Mouse (Mus musculus) heart, adult 8-10 months (tissue): ENCODE measurements around the gene Fgf15. TPM values are rescaled to one million over a fixed set of nuclear protein-coding genes. Genes with fewer than 3 reads are reported as not detected.
"Not testable (repeated sequence)": the region's sequence is repeated elsewhere in the genome, so short reads cannot be mapped to it uniquely, and the experiment has no call there.

ENCODE experiments used
- DNase-seq: peaks from one replicate; pipeline ENCODE4 v3.0.0; 2022; ENCODE audit warnings: low spot score
- total RNA-seq, 4 experiments: library from RNA; stranded (reverse); gene quantifications; 2 replicates each; pipeline ENCODE4 v1.2.4; 2022

The Fgf15 gene
- total RNA-seq, 4 experiments from 2014 or later, result not detected

DNA sequence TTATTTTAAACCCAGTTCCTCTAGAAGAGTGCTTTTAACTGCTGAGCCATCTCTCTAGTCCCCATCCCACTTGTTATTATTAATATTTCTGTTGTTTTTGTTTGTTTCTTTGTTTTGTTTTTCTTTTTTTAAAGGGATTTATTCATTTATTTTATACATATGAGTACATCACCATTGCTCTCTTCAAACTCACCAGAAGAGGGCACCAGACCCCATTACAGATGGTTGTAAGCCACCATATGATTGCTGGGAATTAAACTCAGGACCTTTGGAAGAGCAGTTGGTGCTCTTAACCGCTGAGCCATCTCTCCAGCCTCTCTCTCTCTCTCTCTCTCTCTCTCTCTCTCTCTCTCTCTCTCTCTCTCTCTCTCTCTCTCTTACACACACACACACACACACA lies 5.7 kb upstream of the Fgf15 start:
- not testable (repeated sequence) for DNase-seq

DNA sequence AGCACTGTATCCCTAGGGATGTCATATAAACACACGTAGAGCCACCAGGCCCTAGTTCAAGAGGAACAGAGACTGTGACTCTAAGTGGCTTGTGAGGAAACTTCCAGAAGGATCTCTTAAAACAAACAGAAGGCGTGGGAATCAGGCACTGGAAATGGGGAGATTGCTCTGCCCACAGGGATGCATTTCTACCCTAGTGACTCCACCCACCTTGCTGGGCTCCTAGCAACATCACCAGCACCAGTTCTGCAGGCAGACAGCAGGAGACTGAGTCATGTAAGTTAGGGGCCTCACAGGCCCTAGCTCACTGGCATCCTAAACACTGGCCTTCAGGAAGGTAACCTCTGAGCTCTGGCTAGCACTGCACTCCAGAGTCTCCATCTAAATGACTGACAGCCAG lies 4.5 kb upstream of the Fgf15 start:
- no peak for DNase-seq

DNA sequence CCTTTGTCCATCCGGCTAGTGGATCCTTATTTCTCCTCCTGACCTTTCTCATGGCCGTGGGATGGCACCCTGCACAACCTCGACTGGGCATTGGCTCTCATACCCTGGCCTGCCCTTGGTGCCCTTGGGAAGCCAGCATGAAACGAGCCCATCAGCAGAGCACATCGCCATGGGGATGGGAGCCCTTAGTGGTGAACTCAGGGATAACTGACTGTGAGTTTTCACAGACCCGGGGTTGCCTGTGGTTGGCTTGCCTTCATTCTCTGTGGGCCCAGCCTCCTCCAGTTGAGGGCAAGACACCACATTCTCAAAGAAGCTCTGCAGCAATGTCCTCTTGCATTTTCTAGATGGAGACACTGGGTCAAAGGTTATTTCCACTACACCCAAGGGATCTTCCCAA lies 4.0 kb upstream of the Fgf15 start:
- DNase-seq, result no peak

DNA sequence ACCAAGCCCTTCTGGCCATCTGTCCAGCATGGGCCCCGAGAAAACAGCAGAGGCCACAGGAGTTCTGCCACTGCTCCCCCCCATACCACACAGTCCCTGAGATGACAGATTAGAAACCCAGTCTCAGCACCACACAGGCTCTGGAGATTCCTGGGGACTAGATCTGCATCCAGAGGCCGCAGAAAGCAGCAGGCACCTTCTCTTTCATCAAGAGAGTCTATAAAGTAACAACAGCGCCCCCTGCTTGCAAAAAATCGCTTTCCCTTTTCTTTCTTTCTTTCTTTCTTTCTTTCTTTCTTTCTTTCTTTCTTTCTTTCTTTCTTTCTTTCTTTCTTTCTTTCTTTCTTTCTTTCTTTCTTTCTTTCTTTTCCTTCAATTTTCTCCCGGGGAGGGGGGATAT lies 2.1 kb upstream of the Fgf15 start:
- DNase-seq, result no peak

DNA sequence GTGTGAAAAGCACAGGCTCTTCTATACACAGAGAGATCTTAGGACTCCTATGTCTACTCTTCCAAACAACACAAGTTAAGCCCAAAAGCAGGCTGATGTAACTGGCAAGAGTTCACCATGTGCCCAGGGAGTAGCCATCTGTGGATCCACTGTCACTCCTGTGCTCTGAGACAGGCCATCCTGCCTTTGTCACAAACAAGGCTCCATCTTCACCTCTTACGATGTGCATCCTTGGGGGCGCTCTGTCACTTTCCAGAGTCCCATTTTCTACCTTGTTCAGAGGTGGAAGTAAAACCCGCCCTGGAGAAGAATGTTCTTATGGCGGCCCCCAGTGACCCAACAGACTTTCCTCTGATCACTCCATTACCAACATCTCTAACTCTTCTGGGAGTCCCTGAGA lies 1.6 kb upstream of the Fgf15 start:
- DNase-seq, result no peak

DNA sequence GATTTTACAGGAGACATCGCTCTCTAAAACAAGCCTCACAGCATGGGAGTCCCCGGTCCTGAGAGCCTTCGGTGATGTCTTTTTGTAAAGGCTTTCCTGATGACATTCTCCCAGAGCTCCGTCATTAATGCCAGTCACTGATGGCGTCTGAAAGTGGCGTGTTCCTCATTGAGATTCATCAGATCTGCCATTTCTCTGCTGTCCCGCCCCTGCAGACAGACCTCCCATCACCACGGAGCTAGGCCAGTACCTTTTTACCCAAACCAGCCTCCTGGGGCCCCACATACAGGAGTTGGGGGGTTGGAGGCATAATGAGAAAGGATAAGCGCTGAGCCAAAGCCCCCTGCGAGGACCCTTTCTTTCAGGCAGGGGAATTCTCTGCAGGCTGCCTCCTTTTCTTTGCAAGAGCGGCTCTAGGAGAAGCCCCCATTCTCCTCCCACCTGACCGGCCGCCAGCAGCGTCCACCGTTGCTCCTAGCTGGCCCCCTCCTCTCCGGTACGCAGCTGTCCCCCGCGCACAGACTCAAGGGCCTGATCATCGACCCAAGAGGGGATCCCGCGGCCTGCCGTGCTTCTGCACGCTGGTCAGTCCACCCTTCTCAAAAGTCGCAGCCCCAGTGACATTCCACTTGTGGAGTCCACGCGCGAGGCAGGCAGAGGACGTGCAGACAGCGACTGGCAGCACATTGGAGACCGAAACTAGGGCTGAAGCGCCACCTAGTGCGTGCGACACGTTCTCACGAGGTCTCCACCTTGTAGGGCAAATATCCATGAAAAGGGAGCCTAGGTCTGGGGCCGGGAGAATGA lies 823 bp upstream of the Fgf15 start:
- peak; percentile 58 for DNase-seq

DNA sequence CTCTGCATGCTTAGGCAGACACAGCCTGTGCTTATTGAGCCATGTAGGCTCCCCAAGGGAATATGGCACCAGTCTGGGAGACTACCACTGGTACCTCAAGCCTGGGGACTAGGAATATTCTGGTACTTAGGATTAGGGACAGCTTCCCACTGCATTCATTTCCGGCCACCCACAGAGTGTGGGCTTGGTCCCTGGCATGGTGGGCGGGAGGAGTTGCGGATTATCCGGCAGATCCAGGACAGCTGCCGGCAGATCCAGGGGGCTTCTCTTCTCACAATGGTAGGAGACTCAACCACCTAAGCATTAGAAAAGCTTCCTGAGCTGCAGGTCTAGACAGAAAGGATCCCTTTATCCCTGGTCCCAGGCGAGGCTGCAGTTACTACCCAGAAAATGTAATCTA lies 2.2 kb downstream of the Fgf15 start:
- no peak for DNase-seq

DNA sequence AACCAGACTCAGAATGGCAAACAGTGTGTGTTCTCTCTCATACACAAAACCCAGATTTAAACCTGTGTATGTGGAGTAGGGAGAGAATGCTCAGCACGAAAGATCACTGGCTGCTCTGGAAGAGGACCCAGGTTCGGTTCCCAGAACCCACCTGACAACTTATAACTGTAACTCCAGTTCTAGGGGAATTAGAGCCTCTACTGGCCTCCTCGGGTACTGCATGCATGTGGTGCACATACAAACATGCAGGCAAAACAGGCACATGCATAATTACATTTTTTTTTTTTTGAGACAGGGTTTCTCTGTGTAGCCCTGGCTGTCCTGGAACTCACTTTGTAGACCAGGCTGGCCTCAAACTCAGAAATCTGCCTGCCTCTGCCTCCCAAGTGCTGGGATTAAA lies 9.2 kb downstream of the Fgf15 start:
- not testable (repeated sequence) for DNase-seq

DNA sequence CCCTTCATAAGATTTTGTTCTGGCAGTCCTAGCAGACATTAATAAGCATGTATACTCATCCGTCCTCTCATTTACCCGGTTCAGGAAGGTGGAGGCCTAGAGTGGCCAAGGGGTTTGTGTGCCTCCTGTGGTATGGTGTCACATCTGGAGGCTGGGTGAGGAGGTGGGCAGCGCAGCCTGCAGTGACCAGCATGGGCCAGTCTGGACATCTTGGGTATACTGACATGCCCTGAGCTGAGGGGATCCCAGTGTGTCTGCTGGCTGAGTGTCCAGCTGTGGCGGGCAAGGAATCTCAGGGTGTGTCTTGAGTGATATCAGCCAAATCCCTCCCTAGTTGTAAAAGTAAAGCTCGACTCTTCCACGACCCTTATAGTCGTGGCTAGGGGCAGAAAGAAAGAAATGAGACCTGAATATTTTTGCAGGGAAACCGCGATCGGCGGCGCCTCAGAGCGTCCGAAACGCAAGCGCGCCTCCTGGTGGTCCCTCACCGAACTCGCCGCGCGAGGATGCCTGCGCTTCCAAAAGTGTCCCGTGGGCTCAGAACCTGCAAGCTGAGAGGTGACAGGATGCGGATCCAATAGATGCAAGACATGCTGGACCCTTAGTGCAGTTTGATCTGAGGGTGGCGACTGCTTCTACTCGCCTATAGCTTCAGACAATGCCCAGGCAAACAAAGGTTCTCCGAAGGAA lies 10.5 kb downstream of the Fgf15 start:
- no peak for DNase-seq

DNA sequence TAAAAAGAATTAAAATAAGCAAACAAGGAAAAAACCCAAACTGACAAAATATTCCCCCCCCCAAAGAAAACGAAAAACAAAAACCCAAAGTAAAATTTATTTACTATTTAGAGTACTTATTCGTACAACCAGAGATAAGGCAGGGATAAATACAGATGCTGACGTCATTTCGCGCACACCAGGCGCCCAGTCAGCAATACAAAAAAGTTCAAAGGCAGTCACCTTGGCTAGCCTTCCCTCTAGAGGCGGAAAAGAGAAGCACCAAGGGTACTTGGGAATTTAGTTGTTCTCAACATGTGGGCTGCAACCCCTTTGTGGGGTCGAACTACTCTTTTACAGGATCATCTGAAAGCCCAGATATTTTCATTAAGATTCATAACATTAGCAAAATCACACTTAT lies 11.5 kb downstream of the Fgf15 start:
- no peak for DNase-seq

DNA sequence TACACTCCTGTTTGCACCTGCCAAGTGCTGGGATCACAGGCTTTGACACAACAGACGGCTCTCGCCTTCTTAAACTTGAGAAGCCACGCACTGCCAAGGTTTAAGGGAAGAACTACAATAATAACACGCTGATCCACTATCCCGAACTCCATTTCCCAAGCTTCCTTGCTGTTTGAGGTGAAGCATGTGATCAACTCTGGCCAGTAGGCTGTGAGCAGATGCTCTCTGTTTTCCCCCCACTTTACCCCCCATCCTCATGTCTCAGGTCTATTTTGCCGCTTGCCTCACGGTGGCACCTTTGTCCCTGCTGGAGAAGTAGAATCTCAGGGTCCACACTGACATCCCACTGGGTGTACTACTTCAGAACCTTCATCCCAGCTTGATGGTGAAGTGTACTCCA lies 12.4 kb downstream of the Fgf15 start:
- no peak for DNase-seq

DNA sequence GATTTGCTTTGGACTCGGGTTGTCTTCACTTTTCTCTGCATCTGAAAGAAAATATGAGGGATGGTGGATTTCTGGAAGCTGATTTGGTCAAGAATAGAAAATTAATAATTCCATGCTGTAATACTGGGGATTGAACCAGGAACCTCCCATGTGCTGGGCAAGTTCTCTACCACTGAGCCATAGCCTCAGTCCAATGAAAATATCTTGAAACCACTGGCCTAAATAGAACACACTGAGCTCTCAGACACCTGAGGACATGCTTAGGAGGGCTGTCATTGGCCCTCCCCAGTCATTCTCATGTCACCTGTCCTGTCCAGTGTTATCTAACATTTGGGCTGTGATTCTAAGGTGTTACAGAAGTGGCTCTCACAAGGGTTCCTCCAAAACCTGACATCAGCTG lies 14.8 kb downstream of the Fgf15 start:
- no peak for DNase-seq

DNA sequence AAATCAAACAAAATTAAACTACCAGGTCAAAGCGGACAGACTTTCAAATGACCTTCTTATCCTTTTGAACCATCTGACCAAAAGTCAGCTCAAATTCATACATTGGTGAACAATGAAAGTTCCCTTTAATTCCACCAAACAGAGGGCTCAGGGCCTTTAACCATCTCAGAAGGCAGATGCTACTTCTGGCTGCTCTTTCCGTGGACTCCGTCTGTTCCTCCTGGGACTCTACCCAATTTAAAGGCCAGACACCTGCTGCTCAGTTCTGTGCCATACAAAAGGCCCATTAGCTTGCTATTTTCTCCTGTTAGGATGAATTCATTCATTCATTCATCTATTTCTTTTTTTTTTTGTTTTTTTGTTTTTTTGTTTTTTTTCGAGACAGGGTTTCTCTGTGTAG lies 16.6 kb downstream of the Fgf15 start:
- no peak for DNase-seq

DNA sequence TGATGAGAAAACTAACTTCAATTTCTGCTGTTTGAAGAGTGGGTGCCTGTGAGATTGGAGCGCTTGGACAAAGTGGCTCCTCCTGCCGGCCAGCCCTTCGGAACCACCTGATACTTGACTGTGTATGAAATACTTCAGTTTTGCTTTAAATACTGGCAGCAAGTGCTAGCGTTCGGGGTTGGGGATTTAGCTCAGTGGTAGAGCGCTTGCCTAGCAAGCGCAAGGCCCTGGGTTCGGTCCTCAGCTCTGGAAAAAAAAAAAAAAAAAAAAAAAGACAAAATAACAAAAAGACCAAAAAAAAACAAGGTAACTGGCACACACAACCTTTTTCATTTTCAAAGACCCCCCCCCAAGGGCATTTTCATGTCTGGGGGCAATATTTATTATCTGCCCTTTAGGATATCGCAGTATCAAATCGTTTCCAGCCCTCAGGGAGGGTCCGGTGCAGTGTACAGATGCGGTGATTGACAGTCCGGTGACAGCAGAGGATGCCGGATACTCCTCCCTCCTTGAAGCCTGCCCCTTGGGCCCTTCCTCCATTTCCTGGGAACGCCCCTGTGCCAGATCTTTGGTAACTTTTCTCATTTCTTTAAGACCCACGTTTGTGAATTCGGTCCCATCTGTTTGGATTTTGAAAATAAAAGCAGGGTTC lies 18.1 kb downstream of the Fgf15 start:
- no peak for DNase-seq

DNA sequence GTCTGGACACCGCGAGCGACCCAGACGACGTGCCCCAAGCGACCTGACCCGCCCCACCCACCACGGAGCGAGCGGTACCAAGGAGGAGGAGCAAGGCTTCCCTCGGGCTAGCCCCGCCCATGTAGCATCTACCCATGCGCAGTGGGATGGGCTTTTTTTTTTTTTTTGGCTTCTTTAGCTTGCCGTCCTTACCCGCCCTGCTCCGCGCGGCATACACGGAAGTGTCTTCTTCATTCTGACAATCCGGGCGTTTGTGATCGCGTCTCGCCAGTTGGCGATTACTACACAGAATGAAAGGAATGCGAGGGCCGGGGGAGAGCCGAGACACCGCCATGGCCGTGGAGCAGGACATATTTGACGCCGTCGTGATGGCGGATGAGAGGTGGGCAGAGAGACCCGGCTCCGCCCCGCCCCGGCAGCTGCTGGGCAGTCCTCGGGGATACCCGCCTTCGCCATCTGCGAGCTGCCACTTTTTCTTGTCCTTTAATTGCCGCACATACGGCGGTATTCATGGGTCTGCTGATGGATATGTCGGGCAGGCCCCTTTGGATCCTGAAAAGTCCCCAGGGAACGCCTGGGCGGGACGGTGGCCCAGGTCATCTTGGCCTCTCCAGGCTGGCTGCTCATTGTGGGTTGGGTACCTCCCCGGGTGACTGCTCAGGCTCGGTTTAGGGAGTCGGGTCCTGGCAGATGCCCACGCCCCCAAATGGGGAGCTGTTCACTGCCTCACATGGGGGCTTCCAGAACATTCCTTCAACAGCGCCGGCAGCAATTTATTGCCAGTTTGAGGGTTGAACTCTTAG lies 18.8 kb downstream of the Fgf15 start, which contains the start of gene LTO1:
LTO1 (plus strand) TSS at position 153 of the 803 bp plus-strand sequence.
- DNase-seq, result peak; percentile 91

DNA sequence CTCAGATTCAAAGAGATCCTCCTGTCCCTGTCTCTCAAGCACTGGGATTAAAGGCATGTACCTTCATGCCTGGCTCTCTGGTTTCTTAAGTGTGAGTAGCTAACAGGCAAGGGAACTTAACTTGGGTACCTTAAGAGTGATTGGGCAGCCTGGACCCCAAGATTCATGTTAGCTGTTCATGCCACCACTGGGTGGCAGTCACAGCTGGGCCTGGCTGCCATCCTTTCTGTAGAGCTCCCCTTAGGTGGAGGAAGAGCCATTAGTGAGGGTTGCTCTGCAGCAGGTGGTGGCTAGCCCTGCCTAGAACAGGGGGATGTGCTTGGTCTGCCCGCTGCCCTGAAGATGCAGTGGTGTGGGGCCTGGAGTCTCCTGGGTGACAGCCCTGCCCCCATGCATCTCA lies 22.5 kb downstream of the Fgf15 start:
- no peak for DNase-seq

DNA sequence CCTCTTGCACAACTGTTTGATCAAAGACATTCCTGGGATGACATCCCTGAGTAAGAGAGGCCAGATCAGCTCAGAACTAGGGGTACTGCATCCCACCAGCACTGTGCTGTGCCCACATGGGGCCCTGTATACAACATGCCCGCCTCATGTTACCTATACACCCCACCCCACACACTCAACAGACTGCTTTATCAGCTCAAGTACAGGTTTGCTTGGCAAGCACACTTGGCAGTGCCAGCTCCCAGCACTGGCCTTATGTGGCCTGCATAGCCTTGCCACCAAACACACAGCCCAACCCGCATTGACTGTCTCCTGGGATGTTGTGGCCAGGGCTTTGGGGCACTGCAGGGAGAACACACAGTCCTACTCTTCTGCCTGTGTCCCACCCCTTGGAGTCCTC lies 31.3 kb downstream of the Fgf15 start:
- peak; percentile 50 for DNase-seq

DNA sequence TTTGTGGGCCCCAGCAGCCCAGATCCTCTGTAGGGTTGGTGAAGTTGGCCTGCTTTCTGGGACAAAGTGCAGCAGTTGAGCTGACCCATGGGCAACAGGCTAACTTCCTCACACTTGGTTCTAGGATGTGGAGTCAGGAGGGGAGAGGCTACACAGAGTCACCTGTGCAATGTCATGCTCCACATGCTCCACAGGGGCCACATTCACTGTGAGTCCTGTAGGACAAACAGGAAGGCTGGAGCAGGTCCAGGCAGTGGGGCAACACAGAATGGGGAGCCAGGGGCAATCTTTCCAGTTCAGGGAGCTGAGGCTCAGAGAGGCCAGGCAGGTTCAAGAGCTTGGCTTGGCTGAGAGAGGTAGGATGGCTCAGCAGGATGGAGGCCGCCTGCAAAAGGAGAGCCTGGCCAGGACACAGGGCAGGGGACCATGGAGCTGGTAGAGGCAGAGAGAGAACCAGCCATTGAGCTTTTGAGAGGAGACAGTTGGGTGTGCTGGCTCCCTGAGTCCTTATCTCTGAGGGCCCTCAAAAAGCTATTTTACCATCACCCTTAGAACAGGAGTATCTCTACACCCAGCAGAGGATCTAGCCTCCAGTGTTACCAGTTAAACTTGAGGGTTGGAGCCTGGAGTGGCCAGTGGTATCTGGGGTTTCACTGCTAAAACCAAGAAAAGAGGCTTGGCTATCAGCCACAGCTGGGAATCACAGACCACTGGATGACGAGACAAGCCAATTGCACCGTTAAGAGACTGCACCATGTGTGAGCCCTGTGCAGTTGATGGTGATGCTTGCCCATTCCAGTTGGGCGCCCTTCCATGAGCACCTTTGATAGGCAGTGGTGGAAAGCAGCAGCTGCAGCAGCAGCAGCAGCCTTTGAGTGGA lies 31.9 kb downstream of the Fgf15 start:
- DNase-seq, result no peak

DNA sequence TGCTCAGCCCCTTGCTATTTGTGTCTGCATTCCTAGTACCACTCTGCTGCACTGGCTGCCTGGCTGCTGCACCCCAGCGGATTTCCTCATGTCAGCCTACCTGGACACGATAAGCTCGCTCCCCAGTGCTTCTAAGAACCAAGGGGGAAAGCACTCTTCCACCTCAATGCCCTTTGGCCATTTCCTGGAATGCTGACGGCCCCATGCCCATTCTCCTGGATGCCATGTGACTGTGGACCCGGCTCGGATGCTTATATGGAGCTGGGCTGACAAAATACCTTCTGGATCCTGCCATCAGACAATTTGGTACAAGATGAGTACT lies 32.5 kb downstream of the Fgf15 start:
- no peak for DNase-seq

DNA sequence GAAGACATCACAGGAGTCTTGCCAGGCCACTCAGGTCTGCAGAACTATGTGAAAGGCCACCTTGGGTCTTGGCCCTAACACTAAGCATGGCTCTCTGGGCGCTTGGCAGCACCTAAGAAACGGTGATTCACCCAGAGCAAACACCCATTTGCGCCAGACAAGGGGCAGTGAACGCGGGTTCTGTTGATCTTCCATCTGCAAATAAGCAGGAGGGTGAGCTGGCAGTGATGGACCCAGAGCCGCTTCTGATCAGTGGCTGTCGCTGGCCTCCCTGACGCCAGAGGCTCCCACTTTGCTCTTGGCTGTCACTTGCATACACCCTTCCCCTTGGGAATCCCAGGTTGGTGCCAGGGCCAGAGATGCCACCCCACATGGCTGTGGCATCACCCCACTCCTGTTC lies 33.2 kb downstream of the Fgf15 start:
- no peak for DNase-seq

DNA sequence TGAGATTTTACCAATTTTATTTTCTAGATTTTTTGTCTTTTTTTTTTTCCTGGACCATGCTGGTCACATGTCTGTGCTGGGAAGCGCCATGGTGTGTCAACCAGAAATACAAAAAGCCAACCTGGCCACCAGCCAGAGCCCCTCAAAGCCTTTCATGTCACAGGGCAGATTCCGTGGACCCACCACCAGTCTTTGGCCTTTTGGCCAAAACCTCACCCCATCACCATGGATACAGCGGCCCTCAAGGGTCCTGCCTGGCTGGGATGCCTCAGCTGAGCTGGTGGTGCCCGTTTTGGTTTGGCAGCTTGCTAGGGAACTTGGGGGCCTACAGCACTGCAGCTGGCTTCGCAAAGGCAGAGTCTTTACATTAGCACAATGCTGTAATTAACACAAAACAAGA lies 33.6 kb downstream of the Fgf15 start:
- DNase-seq, result no peak
